Mouse (Mus musculus) forebrain, embryonic 10.5 days (tissue): Measurements from ENCODE around the gene Epb41l2. TPM values are rescaled to one million over a fixed set of nuclear protein-coding genes. Genes with fewer than 3 reads are reported as not detected.

Experiments
- DNase-seq: peaks from one replicate; pipeline ENCODE4 v3.0.0-alpha.2; 2017; ENCODE audit warnings: low spot score; ENCODE audit errors: extremely low spot score
- H3K27ac ChIP-seq: fragments of 300-500 bp; sonication (generic); 2 replicates; pipeline ENCODE4 v1.5.1; 2016; ENCODE audit warnings: mild to moderate bottlenecking
- H3K27me3 ChIP-seq: fragments of 300-500 bp; sonication (generic); 2 replicates; pipeline ENCODE4 v1.6.1; 2016; ENCODE audit warnings: mild to moderate bottlenecking; ENCODE audit not compliant: poor library complexity, severe bottlenecking
- H3K36me3 ChIP-seq: fragments of 300-500 bp; sonication (generic); replicated peaks from 2 replicates; pipeline ENCODE4 v1.6.1; 2016; ENCODE audit warnings: mild to moderate bottlenecking, moderate library complexity
- H3K4me1 ChIP-seq: fragments of 300-500 bp; sonication (generic); 2 replicates; pipeline ENCODE4 v1.6.1; 2016
- H3K4me3 ChIP-seq: fragments of 300-500 bp; sonication (generic); 2 replicates; pipeline ENCODE4 v1.5.1; 2016; ENCODE audit warnings: mild to moderate bottlenecking, moderate library complexity
- H3K9me3 ChIP-seq: fragments of 300-500 bp; sonication (generic); 2 replicates; pipeline ENCODE4 v1.6.1; 2016; ENCODE audit warnings: mild to moderate bottlenecking, moderate library complexity
- WGBS: fragments of 180-500 bp; shearing (Covaris S2); methylation state at CpG from one replicate; pipeline ENCODE4 v1.1.7; 2016; 5-methylcytosine and 5-hydroxymethylcytosine counted together
- polyA plus RNA-seq: library from polyadenylated mRNA; unstranded; fragments of >200 nt; fragmentation: Nextera tagmentation; extraction: Ambion mirVana; gene quantifications from 2 replicates; pipeline ENCODE4 v1.2.1, GENCODE M21; 2016

Gene Epb41l2
- polyA plus RNA-seq, 1 experiment from 2014 or later, result 42.7 TPM

DNA sequence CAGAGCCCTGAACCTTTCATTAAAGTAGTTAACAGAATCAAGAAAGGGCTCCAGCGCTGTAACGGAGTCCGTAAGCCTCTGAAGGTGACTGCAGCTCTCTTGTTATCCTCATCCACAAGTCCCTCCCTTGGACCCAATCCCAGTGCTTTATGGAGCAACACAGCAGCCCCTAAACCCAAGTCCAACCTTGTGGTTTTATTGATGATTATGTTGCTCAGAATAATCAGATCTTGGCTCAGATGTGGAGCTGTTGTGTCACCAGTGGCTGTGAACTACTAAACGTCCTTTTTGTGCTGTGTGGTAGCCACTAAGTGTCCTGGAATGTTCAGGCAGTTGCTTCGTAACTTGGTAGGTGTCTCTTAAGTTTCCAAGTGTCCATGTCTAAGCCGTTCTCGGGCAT lies 33.2 kb downstream of the Epb41l2 start:
- H3K36me3 ChIP-seq, result no peaks in the 10 kb centered on the region

DNA sequence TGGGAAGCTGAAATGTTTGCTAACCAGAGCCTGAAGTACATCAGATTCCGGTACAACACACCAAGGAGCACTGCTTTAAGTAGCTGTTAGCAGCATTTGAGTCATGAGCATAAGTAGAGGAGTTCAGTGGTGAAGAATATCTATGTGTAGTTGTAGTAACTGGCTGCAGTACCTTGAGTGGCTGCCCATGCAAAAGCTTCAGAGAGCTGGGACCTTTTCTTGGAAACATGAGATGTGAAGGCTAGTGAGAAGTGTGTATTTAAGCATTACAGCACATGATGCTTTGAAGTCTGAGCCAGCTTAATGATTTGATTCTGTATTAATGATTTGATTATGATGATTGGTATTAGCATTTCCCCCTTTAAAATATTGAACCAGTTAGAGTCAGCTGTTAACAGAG lies 34.1 kb downstream of the Epb41l2 start:
- no peak for DNase-seq
- H3K9me3 ChIP-seq, result no peaks in the 10 kb centered on the region
- H3K36me3 ChIP-seq, result no peaks in the 10 kb centered on the region
- no peak overlapping the region for H3K27ac ChIP-seq
- H3K4me3 ChIP-seq, result no peak overlapping the region
- peaks cover 12% of the 10 kb centered on the region for H3K4me1 ChIP-seq
- WGBS, result 91% methylated on average over 1 of the region's 1 CpGs
- no peaks in the 10 kb centered on the region for H3K27me3 ChIP-seq

More for the DNA sequence above, 33.2 kb downstream of the Epb41l2 start:
- no peak for DNase-seq
- H3K27me3 ChIP-seq, result no peaks in the 10 kb centered on the region
- H3K4me3 ChIP-seq, result no peak overlapping the region
- WGBS, result 92% methylated on average over 7 of the region's 7 CpGs
- no peak overlapping the region for H3K27ac ChIP-seq
- H3K4me1 ChIP-seq, result peaks cover 4% of the 10 kb centered on the region
- no peaks in the 10 kb centered on the region for H3K9me3 ChIP-seq

DNA sequence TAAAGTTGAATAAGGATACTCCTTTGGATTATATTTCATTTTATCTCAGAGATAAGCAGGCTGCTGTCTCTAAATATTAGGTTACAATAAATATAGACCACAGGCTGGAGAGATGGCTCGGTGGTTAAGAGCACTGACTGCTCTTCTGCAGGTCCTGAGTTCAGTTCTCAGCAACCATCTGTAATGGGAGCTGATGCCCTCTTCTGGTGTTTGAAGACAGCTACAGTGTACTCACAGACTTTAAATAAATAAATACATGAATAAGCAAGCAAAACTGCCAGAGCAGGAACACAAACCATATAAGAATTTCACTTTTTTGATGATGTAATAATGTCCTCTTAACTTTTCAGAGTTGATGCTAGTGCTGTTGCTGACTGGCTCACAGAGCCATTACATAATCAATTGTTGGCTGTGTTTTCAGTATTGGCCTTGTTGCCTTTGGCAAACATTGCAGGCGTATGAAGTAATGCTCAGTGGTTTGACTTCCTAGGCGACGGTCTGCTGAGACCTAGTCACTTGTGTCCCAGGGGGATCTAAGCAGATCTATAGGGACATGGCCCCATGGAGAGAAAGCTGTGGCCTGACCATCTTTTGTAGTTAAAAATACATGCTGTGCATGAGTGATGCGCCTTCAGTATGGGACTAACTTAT lies 35.8 kb downstream of the Epb41l2 start:
- peaks cover 12% of the 10 kb centered on the region for H3K4me1 ChIP-seq
- no peak overlapping the region for H3K4me3 ChIP-seq
- no peak overlapping the region for H3K27ac ChIP-seq
- no peaks in the 10 kb centered on the region for H3K27me3 ChIP-seq
- H3K36me3 ChIP-seq, result no peaks in the 10 kb centered on the region
- no peaks in the 10 kb centered on the region for H3K9me3 ChIP-seq
- DNase-seq, result no peak
- WGBS, result 85% methylated on average over 5 of the region's 5 CpGs

- Histone ChIP-seq H3K27me3 (no peaks in the 10 kb centered on the region), H3K27ac (no peak overlapping the region), H3K4me3 (no peak overlapping the region), H3K36me3 (no peaks in the 10 kb centered on the region), H3K4me1 (peaks cover 12% of the 10 kb centered on the region), H3K9me3 (no peaks in the 10 kb centered on the region)
- 88% methylated on average over 3 of the region's 3 CpGs for WGBS
- no peak for DNase-seq
Observed at GRCm38 (mm10) chr10:25396859-25397258, 37.3 kb downstream of the Epb41l2 start.

GRCm38 (mm10) chr10:25397767-25398690 lies 38.4 kb downstream of the Epb41l2 start:
- WGBS, result 73% methylated on average over 14 of the region's 14 CpGs
- H3K4me3 ChIP-seq, result no peak overlapping the region

DNA sequence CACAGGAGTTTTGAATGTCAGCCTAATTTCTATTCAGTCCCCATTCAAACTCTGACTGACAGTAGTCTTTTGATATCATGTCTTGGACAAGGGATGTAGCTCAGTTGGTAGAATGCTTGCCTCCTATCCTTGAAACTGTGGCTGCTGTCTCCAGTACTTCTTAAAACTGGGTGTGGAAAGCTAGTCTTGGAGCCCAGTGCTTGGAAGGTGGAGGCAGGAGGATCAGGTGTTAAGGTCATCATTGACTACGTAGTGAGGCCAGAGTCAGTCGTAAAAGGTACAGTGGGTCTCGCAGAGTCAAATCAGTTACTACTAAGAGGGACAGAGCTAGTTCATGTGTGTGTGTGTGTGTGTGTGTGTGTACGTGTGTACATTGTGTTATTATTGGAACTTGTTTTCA lies 39.4 kb downstream of the Epb41l2 start:
- H3K27ac ChIP-seq, result no peak overlapping the region
- H3K27me3 ChIP-seq, result no peaks in the 10 kb centered on the region
- WGBS, result 92% methylated on average over 4 of the region's 4 CpGs
- H3K4me1 ChIP-seq, result peaks cover 21% of the 10 kb centered on the region
- no peaks in the 10 kb centered on the region for H3K36me3 ChIP-seq
- no peak overlapping the region for H3K4me3 ChIP-seq
- H3K9me3 ChIP-seq, result no peaks in the 10 kb centered on the region
- DNase-seq, result no peak

More at GRCm38 (mm10) chr10:25397767-25398690, 38.4 kb downstream of the Epb41l2 start:
- Histone ChIP-seq H3K27me3 (no peaks in the 10 kb centered on the region), H3K36me3 (no peaks in the 10 kb centered on the region), H3K9me3 (no peaks in the 10 kb centered on the region), H3K4me1 (peaks cover 19% of the 10 kb centered on the region), H3K27ac (no peak overlapping the region; the same call in 1 of the 2 replicates)
- DNase-seq, result no peak

DNA sequence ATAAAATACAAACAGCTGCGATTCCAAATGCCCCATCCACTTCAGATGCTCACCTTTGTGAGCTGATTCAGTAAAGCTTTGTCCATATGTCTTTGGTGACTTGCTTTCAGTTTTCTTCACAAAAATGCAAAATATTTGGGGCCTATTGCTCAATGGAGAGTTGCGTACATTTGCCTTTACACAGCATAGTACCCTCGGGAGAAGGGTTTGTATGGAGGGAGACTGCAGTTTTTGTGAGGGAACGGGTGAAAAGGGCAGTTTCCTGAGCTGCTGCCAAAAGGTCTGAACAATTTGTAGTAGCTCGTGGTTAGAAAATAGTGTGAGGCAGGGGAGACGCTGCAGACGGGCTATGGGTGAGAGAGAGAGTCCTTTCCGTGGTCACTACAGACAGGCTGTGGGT lies 40.5 kb downstream of the Epb41l2 start:
- no peaks in the 10 kb centered on the region for H3K36me3 ChIP-seq
- no peaks in the 10 kb centered on the region for H3K9me3 ChIP-seq
- no peak overlapping the region for H3K27ac ChIP-seq
- no peaks in the 10 kb centered on the region for H3K27me3 ChIP-seq
- DNase-seq, result no peak
- no peak overlapping the region for H3K4me3 ChIP-seq
- WGBS, result 84% methylated on average over 8 of the region's 8 CpGs
- peaks cover 24% of the 10 kb centered on the region for H3K4me1 ChIP-seq

DNA sequence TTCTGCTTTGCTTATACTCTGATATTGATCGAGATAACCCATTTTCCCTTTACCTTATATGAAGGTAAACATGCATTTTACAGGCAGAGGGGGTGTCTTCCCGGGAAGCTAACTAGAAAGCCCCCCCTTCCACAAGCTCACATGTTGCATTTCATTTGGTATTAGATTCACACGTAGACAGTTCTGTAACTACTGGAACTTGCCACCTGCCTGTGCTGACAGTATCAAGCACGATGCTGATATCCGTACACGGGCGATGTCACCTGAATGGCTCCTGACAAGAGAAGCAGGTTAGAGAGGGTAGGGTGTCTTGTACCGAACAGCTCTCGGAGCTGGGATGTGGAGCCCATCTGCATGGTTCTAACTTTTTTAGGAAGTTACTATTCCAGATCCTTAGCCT lies 41.0 kb downstream of the Epb41l2 start:
- Histone ChIP-seq H3K27me3 (no peaks in the 10 kb centered on the region), H3K27ac (no peak overlapping the region), H3K36me3 (no peaks in the 10 kb centered on the region), H3K4me1 (peaks cover 24% of the 10 kb centered on the region), H3K9me3 (no peaks in the 10 kb centered on the region), H3K4me3 (no peak overlapping the region)
- 94% methylated on average over 9 of the region's 9 CpGs for WGBS
- DNase-seq, result no peak

DNA sequence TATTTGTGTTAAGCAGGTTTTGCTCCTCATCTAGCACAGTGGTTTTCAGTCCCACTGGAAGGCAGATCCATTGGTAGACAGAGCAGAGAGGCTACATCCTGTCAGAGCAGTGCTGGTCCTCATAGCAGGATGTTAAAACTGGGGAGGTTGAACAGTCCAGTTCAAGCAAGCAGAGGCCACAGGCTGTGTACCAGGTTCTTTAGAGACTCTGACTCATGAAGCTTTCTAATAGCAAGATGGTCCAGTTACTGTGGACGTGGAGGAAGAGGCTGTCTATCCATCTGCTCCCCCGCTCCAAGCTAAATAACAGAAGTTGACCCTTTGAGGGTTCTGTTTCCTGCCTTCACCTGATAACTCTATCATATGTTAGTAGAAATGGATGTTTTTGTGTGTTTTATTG lies 41.8 kb downstream of the Epb41l2 start:
- H3K9me3 ChIP-seq, result no peaks in the 10 kb centered on the region
- no peaks in the 10 kb centered on the region for H3K27me3 ChIP-seq
- no peak overlapping the region for H3K27ac ChIP-seq
- 91% methylated on average over 2 of the region's 2 CpGs for WGBS
- H3K4me3 ChIP-seq, result no peak overlapping the region
- H3K4me1 ChIP-seq, result peaks cover 24% of the 10 kb centered on the region
- no peak for DNase-seq
- no peaks in the 10 kb centered on the region for H3K36me3 ChIP-seq

- no peaks in the 10 kb centered on the region for H3K36me3 ChIP-seq
- H3K4me3 ChIP-seq, result no peak overlapping the region
- H3K27me3 ChIP-seq, result no peaks in the 10 kb centered on the region
- DNase-seq, result no peak
- peaks cover 19% of the 10 kb centered on the region for H3K4me1 ChIP-seq
- 50% methylated on average over 1 of the region's 1 CpGs for WGBS
- H3K9me3 ChIP-seq, result no peaks in the 10 kb centered on the region
- no peak overlapping the region for H3K27ac ChIP-seq
Observed at GRCm38 (mm10) chr10:25402886-25403285, 43.3 kb downstream of the Epb41l2 start.

- H3K36me3 ChIP-seq, result no peaks in the 10 kb centered on the region
- WGBS, result 88% methylated on average over 15 of the region's 15 CpGs
- peaks cover 12% of the 10 kb centered on the region for H3K4me1 ChIP-seq
- H3K4me3 ChIP-seq, result no peak overlapping the region
- no peak for DNase-seq
- no peaks in the 10 kb centered on the region for H3K27me3 ChIP-seq
- no peaks in the 10 kb centered on the region for H3K9me3 ChIP-seq
- H3K27ac ChIP-seq, result no peak overlapping the region
Observed at GRCm38 (mm10) chr10:25403813-25404701, 44.5 kb downstream of the Epb41l2 start.

DNA sequence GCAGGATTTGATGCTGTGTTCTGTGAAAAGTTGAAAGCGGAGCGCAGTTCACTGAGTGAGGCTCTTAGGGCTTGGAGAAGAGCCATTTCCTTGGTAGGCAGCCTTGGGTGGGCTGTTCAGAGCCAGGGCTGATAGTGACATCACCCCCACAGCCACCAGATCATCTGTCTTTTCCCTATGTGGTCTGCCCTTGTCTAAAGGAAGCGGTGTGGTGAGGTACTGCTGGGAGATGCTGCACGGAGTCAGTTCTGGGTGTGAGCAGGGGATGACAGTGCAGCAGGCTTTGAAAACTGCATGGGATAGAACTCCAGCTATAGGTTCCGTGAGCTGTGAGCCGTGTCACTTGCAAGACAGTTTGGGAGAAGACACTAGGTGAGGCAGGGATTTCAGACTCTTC lies 45.1 kb downstream of the Epb41l2 start:
- no peaks in the 10 kb centered on the region for H3K9me3 ChIP-seq
- no peak overlapping the region for H3K27ac ChIP-seq
- no peaks in the 10 kb centered on the region for H3K27me3 ChIP-seq
- 81% methylated on average over 6 of the region's 6 CpGs for whole genome bisulfite sequencing
- peaks cover 12% of the 10 kb centered on the region for H3K4me1 ChIP-seq
- no peak overlapping the region for H3K4me3 ChIP-seq
- H3K36me3 ChIP-seq, result no peaks in the 10 kb centered on the region
- no peak for DNase-seq
